Mouse (Mus musculus) gastrocnemius, postnatal 14 days (tissue): ENCODE measurements around the gene Vps41. TPM values are rescaled to one million over a fixed set of nuclear protein-coding genes. Genes with fewer than 3 reads are reported as not detected.
A peak's percentile ranks its signal among the peaks of the same experiment; 100 is the strongest.

ENCODE experiments used
- DNase-seq: peaks from one replicate; pipeline ENCODE4 v3.0.0; 2021; ENCODE audit warnings: mixed read lengths
- intact Hi-C: fragments of 180-260 bp; cut with DNase I; formaldehyde crosslinking; loops from one replicate; pipeline ENCODE4 v1.15.1; 2025; ENCODE audit warnings: low total_unique reads
- total RNA-seq, 2 experiments: library from RNA; stranded (reverse); gene quantifications; 2 replicates each; pipeline ENCODE4 v1.2.3; 2021

The Vps41 gene
- total RNA-seq, 2 experiments from 2014 or later: 30.8 to 33.8 TPM

DNA sequence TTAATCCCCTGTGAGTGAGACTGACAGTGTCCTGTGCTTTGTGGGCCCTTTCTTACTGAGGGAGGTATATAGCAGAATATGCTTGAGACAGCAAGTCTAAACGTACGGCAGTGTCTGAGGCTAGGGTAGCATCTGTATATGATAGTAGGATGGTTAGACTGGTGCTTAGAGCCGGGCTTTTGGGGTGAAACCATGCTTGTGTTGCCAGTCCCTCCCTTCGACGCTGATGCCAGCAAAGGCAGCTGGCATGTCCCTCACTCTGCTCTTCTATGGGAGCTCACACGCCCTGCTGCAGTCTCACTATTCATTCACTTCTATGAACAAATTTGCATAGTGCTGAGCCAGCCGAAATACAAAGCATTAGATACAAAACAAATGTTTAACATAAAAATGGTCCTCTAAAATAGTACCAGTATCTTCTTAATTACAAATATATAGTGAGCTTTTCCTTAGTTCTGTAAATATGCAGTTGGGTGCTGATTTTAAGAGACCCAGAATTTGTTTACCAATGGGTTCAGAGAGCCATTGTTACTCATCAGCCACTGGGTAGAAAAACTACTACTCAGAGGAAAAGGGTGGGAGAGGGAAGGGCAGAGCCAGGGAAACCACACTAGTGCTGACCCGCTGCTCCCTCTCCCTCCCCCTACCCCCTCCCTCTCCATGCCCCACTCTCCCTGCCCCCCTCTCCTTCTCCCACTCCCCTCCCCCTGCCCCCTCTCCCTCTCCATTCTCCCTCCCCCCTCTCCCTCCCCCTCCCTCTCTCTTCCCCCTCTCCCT lies 139.1 kb downstream of the Vps41 start:
- no peak for DNase-seq
- intact Hi-C loops: no loop called here

DNA sequence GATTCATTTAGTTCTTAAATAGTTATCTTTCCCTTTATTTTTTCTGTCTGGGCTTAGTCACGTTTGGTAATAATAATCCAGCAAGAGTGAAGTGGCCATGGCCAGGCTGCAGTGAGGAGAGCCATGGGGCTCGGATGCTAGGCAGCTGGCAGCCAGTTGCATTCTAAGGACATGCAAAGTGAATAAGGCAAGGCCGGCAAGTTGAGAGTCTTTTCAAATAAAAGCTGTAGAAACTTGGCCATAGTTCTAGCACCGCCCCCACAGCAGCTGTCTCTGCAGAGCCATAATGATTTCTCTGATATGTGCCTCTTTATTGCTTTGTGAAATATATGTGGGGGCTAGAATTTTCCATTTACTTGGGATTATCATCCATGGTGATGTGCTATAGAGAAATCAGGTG lies 141.1 kb downstream of the Vps41 start:
- no peak for DNase-seq

DNA sequence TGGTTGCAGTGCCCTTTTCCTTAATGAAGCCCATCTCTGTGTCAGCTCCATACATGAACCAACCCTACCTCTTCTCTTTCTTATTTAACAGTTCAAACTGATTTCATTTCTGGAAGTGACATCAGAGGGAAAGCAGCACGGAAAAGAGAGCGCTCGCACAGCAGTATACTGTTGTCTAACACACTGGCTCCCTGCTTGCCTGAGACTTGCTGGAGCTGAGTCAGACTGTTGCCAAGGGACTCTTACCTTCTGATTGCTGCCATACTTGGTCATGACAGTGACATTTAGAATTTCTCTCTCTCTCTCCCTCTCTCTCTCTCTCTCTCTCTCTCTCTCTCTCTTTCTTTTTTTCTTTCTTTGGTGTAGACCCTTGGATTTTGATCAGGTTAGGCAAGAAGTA lies 142.3 kb downstream of the Vps41 start:
- no peak for DNase-seq
- intact Hi-C loops: no loop called here

More for the DNA sequence above, 141.1 kb downstream of the Vps41 start:
- intact Hi-C loops: no loop called here

DNA sequence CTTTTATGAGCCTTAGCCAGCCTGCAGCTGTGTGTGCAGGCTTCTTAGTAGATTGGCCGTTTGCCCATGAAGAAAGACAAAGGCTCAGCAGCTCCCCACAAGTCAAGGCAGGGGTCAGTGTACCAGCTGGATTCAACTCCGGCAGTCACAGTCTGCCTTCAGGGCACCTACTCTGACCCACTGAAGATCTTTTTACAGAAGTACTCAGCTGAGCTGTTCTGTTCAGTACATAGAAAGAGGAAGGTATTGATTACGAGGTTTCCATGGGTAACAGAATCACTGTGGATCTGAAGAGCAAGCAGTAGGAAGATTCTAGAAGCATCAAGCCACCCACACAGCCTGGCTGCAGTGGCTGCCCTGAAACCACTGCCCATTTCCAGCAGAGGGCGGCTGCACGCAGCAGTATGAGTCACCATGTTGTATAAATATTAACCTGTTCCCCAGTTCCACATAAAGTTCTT lies 151.0 kb downstream of the Vps41 start:
- intact Hi-C loops: no loop called here
- DNase-seq: peak; percentile 23

DNA sequence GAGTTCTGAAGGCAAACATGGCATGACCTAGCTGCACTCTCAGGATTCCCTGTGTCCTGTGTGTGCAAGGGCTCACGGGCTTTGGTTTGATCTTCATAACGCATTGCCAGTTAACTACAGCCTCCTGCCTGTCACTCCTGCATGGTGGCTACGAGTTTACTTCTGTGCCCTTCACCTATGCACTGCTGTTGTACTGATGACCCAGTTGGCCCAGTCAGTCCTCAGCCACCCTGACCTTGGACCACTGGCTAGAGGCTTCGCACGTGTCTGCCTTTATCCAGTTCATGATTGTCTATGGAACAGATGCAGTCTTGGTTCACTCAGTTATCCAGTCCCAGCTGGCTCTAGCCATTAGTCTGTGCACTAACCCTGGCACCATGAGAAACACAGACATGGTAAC lies 151.7 kb downstream of the Vps41 start:
- intact Hi-C loops: no loop called here
- DNase-seq: no peak

DNA sequence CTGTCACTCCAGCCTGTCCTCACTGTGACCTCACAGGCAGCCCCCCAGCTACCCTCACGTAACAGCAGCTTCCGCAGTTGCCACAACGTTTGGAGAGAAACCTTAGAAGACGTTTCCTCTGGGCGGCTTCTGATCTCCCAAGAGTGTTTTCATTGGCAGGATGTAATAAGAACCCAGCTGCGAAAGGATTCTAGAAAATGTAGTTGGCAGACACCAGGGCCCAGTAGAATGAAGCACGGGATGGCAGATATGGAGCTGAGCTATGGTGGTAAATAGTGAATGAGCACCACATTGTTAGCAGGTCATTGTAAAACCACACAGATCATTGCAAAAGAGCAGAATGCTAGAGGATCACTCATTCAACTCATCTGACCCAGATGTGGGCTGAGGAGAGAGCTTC lies 158.2 kb downstream of the Vps41 start:
- intact Hi-C loops: no loop called here
- DNase-seq: no peak

DNA sequence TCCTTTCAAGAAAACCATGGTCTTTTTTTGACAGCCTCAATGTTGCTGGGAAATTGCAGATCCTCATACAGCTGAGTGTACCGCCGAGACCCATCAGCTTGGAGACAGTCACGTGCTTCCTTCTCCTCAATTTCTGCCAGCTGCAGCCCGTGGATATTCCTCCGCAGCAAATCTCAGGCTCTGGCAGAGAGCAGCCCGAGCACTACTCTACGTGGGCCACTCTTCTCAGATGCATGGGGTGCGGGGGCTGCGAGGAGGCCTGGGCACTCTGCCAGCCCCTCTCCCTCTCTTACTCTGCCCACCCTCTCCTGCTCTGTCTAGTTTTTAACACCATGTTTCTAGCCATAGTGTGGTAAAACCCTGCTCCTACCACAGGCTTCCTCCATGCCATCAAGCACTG lies 175.8 kb downstream of the Vps41 start:
- DNase-seq: no peak
- intact Hi-C loops: no loop called here

DNA sequence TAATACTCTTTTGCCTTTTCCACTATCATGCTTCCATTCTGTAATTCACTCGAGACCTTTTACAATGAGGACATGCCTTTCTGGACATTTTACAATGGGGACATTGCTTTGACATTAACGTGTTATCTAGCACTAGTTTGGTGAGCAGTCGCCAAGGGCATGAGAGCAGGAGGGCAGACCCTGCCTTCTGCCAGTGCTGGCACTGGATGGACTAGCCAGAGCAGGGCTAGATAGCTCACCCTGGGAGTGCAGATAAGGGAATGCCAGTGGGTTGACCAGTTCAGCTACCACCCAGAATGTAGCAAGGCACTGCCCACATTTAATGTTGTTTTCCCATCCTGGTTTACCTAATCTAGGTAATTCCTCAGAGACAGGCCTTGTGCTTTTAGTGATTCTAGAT lies 179.7 kb downstream of the Vps41 start:
- no peak for DNase-seq
- intact Hi-C loops: no loop called here

DNA sequence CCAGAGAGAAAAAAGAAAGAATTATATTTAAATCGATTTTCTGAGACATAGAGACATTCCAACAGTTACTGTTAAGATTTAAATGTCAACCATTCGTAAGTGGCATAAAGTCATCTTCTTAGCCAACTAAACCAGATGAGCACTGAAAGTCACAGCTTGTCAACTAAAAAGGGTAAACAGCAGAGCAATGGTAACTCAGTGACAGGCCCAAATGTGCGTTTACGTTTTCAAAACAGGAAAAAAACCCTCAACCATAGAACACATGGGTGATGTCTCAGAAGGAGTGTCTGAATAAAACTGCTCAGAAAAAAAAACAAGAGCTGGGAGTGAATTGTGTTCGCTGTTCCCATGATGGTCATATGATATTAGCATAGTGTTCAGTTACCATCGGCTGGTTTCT lies 186.5 kb downstream of the Vps41 start:
- no peak for DNase-seq
- intact Hi-C loops: no loop called here

DNA sequence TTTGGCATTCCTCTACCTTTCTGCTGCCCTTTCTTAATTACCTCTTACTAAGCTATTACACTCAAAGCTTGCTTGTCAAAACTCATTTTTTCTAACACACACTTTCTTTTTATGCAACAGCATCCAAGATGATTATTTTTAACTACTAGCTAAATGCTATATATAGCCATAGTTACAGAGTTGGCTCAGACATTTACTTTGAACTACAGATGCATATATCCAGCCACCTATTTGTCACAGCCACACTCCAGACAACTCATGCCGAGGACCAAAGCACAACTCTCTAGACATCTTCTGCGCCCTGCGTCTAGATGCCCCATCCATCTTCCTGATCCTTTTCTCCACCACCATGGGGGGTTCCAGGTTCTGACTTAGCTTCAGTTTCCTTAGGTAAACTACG lies 197.7 kb downstream of the Vps41 start:
- intact Hi-C loops: no loop called here
- no peak for DNase-seq

Other genes with a start within 250 kb of the Vps41 start
- 1 to 10 TPM; 1.0 to 1.5 TPM for gene Amph, start 230.9 kb downstream of the Vps41 start, total RNA-seq